Mouse (Mus musculus): Measurements from ENCODE around the gene Mapk12. TPM values are rescaled to one million over a fixed set of nuclear protein-coding genes. Genes with fewer than 3 reads are reported as not detected.

The Mapk12 gene
- 2.7 and 3.1 TPM in 2 replicates for polyA plus RNA-seq (2015; fragmentation: Nextera tagmentation; extraction: Ambion mirVana)

DNA sequence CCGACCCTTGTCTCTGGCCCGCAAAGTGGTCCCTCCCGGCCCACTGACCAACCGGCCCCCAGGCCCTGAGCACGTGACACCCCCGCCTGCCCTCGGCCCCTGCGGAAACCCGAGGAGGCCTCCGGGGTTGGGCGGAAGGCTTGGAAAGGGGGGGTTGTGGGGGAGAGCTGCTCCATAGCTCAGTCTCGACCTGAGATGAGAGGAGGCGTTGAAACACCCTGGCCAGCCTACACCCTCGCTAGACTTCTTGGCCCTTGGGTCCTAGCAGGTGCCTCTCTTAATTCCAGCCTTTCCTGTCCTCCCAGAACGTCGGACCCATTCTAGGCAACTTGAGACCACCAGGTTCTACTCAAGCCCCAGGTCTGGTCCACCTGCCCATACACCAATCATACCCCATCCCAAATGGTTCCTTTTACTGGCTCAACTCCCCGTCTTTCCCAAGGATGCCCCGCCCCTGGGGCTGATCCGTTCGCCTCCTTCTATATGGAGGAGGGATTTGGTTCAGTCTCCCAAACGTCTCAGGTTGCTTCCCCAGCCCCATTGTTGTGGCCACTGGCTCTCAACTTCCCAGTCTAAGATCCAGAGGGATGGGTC is at the start of gene Mapk12:
Mapk12 (minus strand) TSS at position 45 of the 594 bp plus-strand sequence.
- H3K4me1 ChIP-seq (ENCODE audit: control insufficient read depth, insufficient read depth, low read length), result peaks cover 12% of the 10 kb centered on the region
- H3K27me3 ChIP-seq (replicated peaks; ENCODE audit: control insufficient read depth, insufficient read depth, low read length), result peaks cover 43% of the 10 kb centered on the region
- peak; percentile 61 for ATAC-seq
- H3K9me3 ChIP-seq (ENCODE audit: control insufficient read depth, low read length), result no peaks in the 10 kb centered on the region
- H3K4me3 ChIP-seq (ENCODE audit: low read length), result peak within 1 kb of the TSS; percentile 59
- under 1% methylated on average over 21 of the region's 21 CpGs for WGBS
- peak within 1 kb of the TSS; percentile 94 for H3K4me2 ChIP-seq (ENCODE audit: low read depth, low read length)
- peak within 1 kb of the TSS; percentile 59 for H3K9ac ChIP-seq (ENCODE audit: low read depth, low read length)
- no peak within 1 kb of the TSS for H3K27ac ChIP-seq (ENCODE audit: low read length)
- H3K36me3 ChIP-seq (ENCODE audit: control insufficient read depth, insufficient read depth, low read length), result no peaks in the 10 kb centered on the region

DNA sequence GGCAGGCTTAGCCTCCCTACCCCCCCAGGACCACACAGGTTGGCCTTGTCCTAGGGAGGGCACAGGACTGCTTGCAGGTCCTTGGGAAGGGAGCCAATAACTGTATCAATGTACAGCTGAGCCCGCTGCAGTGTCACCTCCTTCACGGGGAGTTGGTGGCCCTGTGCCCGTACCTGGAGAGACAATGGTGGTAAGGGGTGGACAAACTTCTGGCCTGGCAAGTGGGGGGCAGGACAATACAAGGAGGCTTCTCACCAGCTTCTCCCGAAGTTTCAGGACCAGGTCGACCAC is 44.4 kb upstream of the Mapk12 start:
- Histone ChIP-seq H3K4me3 (ENCODE audit: low read length) (no peak overlapping the region), H3K9me3 (ENCODE audit: control insufficient read depth, low read length) (no peaks in the 10 kb centered on the region), H3K9ac (ENCODE audit: low read depth, low read length) (no peak overlapping the region), H3K4me1 (ENCODE audit: control insufficient read depth, insufficient read depth, low read length) (peaks cover 11% of the 10 kb centered on the region), H3K27ac (ENCODE audit: low read length) (no peak overlapping the region), H3K4me2 (ENCODE audit: low read depth, low read length) (no peak overlapping the region), H3K36me3 (ENCODE audit: control insufficient read depth, insufficient read depth, low read length) (no peaks in the 10 kb centered on the region), H3K27me3 (replicated peaks; ENCODE audit: control insufficient read depth, insufficient read depth, low read length) (no peaks in the 10 kb centered on the region)
- WGBS, result 83% methylated on average over 5 of the region's 5 CpGs
- no peak for ATAC-seq

DNA sequence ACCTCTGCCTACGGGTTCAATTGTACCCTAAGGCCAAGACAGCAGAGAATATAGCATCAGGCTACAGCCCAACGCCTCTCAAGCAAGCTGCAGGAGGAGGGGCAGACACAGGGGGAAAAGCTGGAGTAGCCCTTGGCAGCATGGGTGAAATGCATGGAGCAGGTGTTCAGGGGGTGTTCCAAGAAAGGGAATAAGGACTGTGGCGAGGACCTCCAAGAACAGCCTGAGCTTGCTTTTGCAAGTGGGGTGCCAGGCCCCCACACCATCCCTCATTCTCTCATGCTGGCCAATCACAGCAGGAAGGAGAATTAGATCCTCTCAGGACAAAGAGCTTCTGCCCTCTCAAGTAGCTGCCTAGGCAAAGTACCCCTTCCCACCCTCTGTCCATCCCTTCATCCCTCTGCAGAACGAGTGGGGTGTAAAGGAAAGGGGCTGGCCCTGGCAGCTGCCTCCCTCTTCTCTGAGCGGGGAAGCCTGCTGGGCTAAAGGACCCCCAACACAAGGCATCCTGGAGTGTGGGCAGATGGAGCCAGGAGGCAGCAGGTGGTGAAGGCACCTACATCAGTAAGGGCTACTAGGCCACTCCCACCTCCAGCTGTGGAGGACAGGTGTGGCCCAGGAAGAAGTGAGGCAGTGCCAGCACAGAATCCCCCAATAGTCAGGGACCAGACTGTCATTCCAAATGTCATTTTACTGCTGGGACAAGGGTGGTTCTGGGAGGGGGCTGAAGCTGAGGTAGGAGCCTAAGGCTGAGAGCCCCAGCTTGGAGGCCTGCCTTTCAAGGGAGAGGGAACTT is 43.8 kb upstream of the Mapk12 start:
- H3K36me3 ChIP-seq (ENCODE audit: control insufficient read depth, insufficient read depth, low read length), result no peaks in the 10 kb centered on the region
- no peak overlapping the region for H3K9ac ChIP-seq (ENCODE audit: low read depth, low read length)
- H3K4me1 ChIP-seq (ENCODE audit: control insufficient read depth, insufficient read depth, low read length), result peaks cover 11% of the 10 kb centered on the region
- H3K27ac ChIP-seq (ENCODE audit: low read length), result no peak overlapping the region
- H3K4me2 ChIP-seq (ENCODE audit: low read depth, low read length), result no peak overlapping the region
- no peak for ATAC-seq
- no peak overlapping the region for H3K4me3 ChIP-seq (ENCODE audit: low read length)
- no peaks in the 10 kb centered on the region for H3K27me3 ChIP-seq (replicated peaks; ENCODE audit: control insufficient read depth, insufficient read depth, low read length)
- H3K9me3 ChIP-seq (ENCODE audit: control insufficient read depth, low read length), result no peaks in the 10 kb centered on the region
- 67% methylated on average over 5 of the region's 5 CpGs for WGBS

DNA sequence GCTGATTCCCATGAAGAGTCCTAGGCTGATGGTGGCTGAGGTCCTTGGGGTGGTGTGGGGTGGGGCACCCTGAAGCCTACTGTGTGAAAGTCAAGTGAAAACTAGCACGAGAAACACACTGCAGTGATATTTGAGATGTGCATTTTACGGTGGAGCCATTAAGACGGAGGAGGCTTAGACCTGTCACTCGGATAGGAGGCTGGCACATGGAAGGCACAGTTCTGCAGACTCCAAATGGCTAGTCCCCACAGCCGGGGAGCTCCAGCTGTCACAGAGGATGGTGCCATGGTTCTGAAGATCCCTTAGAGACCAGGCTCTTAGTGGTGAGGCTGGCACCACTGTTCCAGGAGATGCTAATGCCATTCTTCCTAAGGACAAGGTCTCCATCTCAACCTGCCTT is 42.3 kb upstream of the Mapk12 start:
- H3K9ac ChIP-seq (ENCODE audit: low read depth, low read length), result no peak overlapping the region
- H3K27ac ChIP-seq (ENCODE audit: low read length), result no peak overlapping the region
- H3K4me2 ChIP-seq (ENCODE audit: low read depth, low read length), result no peak overlapping the region
- H3K27me3 ChIP-seq (replicated peaks; ENCODE audit: control insufficient read depth, insufficient read depth, low read length), result no peaks in the 10 kb centered on the region
- no peaks in the 10 kb centered on the region for H3K9me3 ChIP-seq (ENCODE audit: control insufficient read depth, low read length)
- ATAC-seq, result no peak
- H3K4me1 ChIP-seq (ENCODE audit: control insufficient read depth, insufficient read depth, low read length), result peaks cover 21% of the 10 kb centered on the region
- H3K4me3 ChIP-seq (ENCODE audit: low read length), result no peak overlapping the region
- no peaks in the 10 kb centered on the region for H3K36me3 ChIP-seq (ENCODE audit: control insufficient read depth, insufficient read depth, low read length)
- WGBS, result 73% methylated on average over 5 of the region's 5 CpGs

DNA sequence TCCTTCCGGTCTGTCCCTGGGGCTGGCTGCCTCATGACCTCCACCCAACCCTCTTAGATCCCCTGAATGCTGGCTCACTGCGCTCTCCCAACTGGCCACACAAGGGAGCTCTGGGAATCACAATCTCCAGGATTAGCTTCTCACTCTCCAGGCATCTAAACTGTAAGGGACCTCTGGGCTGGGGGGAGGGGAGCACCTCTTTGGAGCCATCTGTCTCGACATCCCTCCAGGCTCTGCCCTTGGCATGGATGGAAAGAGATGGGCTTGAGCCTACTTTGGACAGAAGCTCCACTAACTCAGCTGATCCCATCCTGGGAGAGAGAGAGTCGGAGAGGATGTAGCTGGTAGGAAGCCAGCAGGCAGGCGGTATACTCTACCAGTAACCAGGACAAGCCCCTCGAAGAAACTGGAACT is 41.8 kb upstream of the Mapk12 start:
- Histone ChIP-seq H3K4me3 (ENCODE audit: low read length) (no peak overlapping the region), H3K9me3 (ENCODE audit: control insufficient read depth, low read length) (no peaks in the 10 kb centered on the region), H3K9ac (ENCODE audit: low read depth, low read length) (0 out of 2 replicates have a peak overlapping the region, but pooled peaks have one; percentile 15), H3K36me3 (ENCODE audit: control insufficient read depth, insufficient read depth, low read length) (no peaks in the 10 kb centered on the region), H3K27me3 (replicated peaks; ENCODE audit: control insufficient read depth, insufficient read depth, low read length) (no peaks in the 10 kb centered on the region), H3K4me2 (ENCODE audit: low read depth, low read length) (0 out of 2 replicates have a peak overlapping the region, but pooled peaks have one; percentile 2), H3K27ac (ENCODE audit: low read length) (0 out of 2 replicates have a peak overlapping the region, but pooled peaks have one; percentile 17), H3K4me1 (ENCODE audit: control insufficient read depth, insufficient read depth, low read length) (peaks cover 26% of the 10 kb centered on the region)
- ATAC-seq, result no peak
- WGBS, result 38% methylated on average over 6 of the region's 6 CpGs

DNA sequence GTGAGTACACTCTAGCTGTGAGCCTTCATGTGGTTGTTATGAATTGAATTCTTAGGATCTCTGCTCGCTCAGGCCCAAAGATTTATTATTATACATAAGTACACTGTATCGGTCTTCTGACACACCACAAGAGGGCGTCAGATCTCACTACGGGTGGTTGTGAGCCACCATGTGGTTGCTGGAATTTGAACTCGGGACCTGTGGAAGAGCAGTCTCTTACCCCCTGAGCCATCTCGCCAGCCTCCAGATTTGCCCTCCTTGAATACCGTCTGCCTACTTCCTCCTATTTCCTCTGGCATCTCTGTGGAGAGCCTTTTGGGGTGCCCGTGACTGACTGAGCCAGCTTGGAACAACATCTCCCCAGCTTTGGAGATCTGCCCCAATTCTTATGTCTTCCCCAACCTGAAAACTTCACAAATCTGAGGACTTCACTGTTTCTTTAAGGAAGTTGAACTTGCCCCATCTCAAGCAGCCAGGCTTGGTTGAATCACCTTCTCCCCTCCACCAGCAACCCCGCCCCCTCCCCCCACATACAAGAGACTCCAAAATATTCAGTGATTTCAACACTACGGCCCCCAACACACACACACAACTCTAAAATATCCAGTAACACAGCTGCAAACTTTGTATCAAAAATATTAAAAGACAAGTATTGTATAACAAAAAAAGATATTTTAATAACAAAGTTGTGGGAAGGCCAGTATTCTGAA is 41.2 kb upstream of the Mapk12 start:
- WGBS, result 67% methylated on average over 10 of the region's 10 CpGs
- Histone ChIP-seq H3K27me3 (replicated peaks; ENCODE audit: control insufficient read depth, insufficient read depth, low read length) (no peaks in the 10 kb centered on the region), H3K4me1 (ENCODE audit: control insufficient read depth, insufficient read depth, low read length) (peaks cover 32% of the 10 kb centered on the region), H3K9me3 (ENCODE audit: control insufficient read depth, low read length) (no peaks in the 10 kb centered on the region), H3K4me2 (ENCODE audit: low read depth, low read length) (no peak overlapping the region; the same call in 1 of the 2 replicates), H3K36me3 (ENCODE audit: control insufficient read depth, insufficient read depth, low read length) (no peaks in the 10 kb centered on the region), H3K4me3 (ENCODE audit: low read length) (no peak overlapping the region; the same call in 1 of the 2 replicates), H3K27ac (ENCODE audit: low read length) (0 out of 2 replicates have a peak overlapping the region, but pooled peaks have one; percentile 35), H3K9ac (ENCODE audit: low read depth, low read length) (0 out of 2 replicates have a peak overlapping the region, but pooled peaks have one; percentile 9)
- ATAC-seq, result no peak

DNA sequence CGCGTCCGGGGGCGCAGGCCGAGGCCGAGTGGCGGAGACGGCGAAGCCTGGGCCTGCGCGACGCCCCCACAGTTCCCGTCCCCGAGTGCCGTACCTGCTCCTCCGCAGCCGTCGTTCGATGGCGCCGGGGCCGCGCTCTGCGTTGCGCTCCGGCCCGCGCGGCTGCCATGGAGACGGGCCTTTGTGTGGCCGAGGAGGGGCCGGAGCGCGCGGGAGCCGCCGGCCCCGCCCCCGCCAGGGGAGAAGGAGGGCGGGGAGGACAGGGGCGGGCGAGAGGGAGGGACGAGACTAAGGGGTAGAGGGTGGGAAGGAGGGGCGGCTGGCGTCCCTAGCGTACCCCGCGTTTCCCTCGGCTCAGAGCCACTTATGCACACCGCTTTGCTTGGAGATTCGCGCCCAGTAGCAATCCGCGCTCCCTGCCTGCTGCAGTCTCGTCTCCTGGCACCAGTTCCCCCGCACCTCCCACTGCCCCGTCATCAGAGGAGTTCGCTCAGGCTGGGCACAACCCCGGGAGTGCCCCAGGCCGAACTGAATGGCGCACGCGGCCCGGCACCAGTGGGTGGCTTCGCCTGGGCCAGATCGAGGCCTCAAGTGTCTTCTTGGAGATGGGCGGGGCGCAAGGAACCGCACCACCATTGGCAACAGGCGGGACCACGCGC is 40.2 kb upstream of the Mapk12 start, which contains the start of gene Plxnb2:
Plxnb2 (minus strand) TSS at position 218 of the 659 bp plus-strand sequence.
- H3K4me3 ChIP-seq (ENCODE audit: low read length), result peak within 1 kb of the TSS; percentile 57
- H3K4me1 ChIP-seq (ENCODE audit: control insufficient read depth, insufficient read depth, low read length), result peaks cover 43% of the 10 kb centered on the region
- H3K9me3 ChIP-seq (ENCODE audit: control insufficient read depth, low read length), result no peaks in the 10 kb centered on the region
- H3K27me3 ChIP-seq (replicated peaks; ENCODE audit: control insufficient read depth, insufficient read depth, low read length), result no peaks in the 10 kb centered on the region
- H3K4me2 ChIP-seq (ENCODE audit: low read depth, low read length), result peak within 1 kb of the TSS; percentile 80
- peak within 1 kb of the TSS; percentile 93 for H3K27ac ChIP-seq (ENCODE audit: low read length)
- H3K36me3 ChIP-seq (ENCODE audit: control insufficient read depth, insufficient read depth, low read length), result no peaks in the 10 kb centered on the region
- peak; percentile 76 for ATAC-seq
- peak within 1 kb of the TSS; percentile 89 for H3K9ac ChIP-seq (ENCODE audit: low read depth, low read length)
- WGBS, result under 1% methylated on average over 65 of the region's 72 CpGs

DNA sequence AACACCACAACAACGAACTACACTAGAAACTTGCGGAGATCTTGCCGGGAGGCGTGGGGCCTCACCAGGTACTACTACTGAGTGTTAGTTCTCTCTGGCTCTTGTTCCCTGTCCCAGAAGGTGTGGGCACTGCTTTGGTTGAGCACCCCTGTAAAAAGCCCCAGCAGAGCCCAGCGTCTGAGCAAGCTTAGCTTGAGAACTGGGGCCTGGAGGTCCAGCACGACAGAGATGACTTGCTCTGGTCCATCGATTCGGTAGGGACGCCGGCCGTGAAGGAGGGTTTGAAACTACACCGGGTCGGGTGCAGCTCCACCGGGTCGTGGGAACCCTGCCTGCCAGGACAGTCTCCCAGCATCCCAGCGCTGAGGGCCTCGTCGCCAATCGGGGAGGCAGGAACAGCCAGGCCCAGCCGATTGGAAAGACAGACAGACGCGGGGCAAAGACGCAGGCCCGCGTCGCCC is 39.6 kb upstream of the Mapk12 start:
- H3K9me3 ChIP-seq (ENCODE audit: control insufficient read depth, low read length), result no peaks in the 10 kb centered on the region
- H3K4me2 ChIP-seq (ENCODE audit: low read depth, low read length), result peak overlapping the region; percentile 80
- H3K27ac ChIP-seq (ENCODE audit: low read length), result peak overlapping the region; percentile 93
- no peaks in the 10 kb centered on the region for H3K36me3 ChIP-seq (ENCODE audit: control insufficient read depth, insufficient read depth, low read length)
- ATAC-seq, result peak; percentile 0; the same call in 1 of the 2 replicates
- WGBS, result under 1% methylated on average over 26 of the region's 26 CpGs
- H3K4me1 ChIP-seq (ENCODE audit: control insufficient read depth, insufficient read depth, low read length), result peaks cover 49% of the 10 kb centered on the region
- peak overlapping the region; percentile 89 for H3K9ac ChIP-seq (ENCODE audit: low read depth, low read length)
- H3K27me3 ChIP-seq (replicated peaks; ENCODE audit: control insufficient read depth, insufficient read depth, low read length), result no peaks in the 10 kb centered on the region
- peak overlapping the region; percentile 57 for H3K4me3 ChIP-seq (ENCODE audit: low read length)

DNA sequence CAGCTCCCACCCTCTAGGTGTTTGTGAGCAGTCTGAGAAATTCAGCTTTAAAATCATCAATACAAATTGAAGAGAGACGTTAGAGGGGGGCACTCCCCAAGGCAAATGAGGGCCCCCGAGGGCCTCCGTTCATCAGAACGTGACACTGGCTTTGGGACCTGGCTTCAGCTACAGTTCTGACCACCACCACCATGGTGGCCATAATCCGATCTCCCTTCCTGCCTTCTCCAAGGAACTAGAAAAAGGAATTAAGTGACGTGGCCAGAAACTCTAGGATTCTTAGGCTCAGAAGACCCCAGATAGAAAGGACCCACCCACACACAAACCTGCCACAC is 39.1 kb upstream of the Mapk12 start:
- 2% methylated on average over 6 of the region's 6 CpGs for WGBS
- peaks cover 54% of the 10 kb centered on the region for H3K4me1 ChIP-seq (ENCODE audit: control insufficient read depth, insufficient read depth, low read length)

More for the DNA sequence above, 39.1 kb upstream of the Mapk12 start:
- Histone ChIP-seq H3K9ac (ENCODE audit: low read depth, low read length) (peak overlapping the region; percentile 89), H3K36me3 (ENCODE audit: control insufficient read depth, insufficient read depth, low read length) (no peaks in the 10 kb centered on the region), H3K27ac (ENCODE audit: low read length) (peak overlapping the region; percentile 93), H3K27me3 (replicated peaks; ENCODE audit: control insufficient read depth, insufficient read depth, low read length) (no peaks in the 10 kb centered on the region), H3K4me3 (ENCODE audit: low read length) (peak overlapping the region; percentile 57), H3K9me3 (ENCODE audit: control insufficient read depth, low read length) (no peaks in the 10 kb centered on the region), H3K4me2 (ENCODE audit: low read depth, low read length) (peak overlapping the region; percentile 80)
- no peak for ATAC-seq

Measured in intestine, embryonic 16.5 days (tissue).